Mouse (Mus musculus) B cell, adult (primary cell): ENCODE measurements around the gene Gm17521. TPM values are rescaled to one million over a fixed set of nuclear protein-coding genes. Genes with fewer than 3 reads are reported as not detected.

Experiments used
- total RNA-seq: library from RNA; stranded (reverse); gene quantifications from 4 replicates; pipeline ENCODE4 v1.2.4, GENCODE M21; 2023; ENCODE audit not compliant: inconsistent age

The Gm17521 gene
- total RNA-seq: not detected in 4 replicates

GRCm38 (mm10) chrX:123029569-123029968, at the start of gene Gm17521:
TSS of gene Gm17521 (minus strand) at chrX:123029669.

Other genes with a start within 250 kb of the Gm17521 start
- 0.26 to 2.3 TPM (median 1.0 TPM) in 4 replicates for gene Cldn34c1, start 73.8 kb upstream of the Gm17521 start, total RNA-seq
- not detected in 4 replicates for gene Srsx, start 192.8 kb upstream of the Gm17521 start, total RNA-seq
- not detected in 4 replicates for gene Gm17577, start 217.2 kb upstream of the Gm17521 start, total RNA-seq